Mouse (Mus musculus): ENCODE measurements around the gene Tinagl1.

DNA sequence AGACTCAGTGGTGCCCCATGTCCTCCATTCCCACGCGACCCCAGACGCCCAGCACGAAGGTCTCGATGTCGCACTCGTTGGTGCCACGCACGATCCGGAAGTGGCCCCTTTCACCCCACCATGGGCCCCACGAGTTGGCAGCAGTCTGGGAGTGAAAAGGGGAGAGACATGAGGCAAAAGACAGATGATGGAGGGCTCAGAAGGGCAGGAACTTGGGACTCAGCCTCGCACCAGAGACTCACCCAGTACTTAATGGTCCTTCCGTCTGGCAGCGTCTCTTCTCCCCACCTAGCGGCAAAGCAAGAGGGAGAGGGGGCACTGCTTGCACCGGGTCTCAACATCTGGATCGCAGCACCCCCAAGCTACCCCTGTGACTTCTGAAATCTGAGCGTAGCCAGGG is 8.9 kb downstream of the Tinagl1 start:
- TF ChIP-seq CTCF (IDR thresholded peaks at IDR 0.05; ENCODE audit: control insufficient read depth, insufficient read depth, insufficient replicate concordance, low read depth, low read length): no peak
- no peak for TF ChIP-seq POLR2A (IDR thresholded peaks at IDR 0.05; ENCODE audit: control insufficient read depth, low read depth, low read length)
